Mouse (Mus musculus): ENCODE data around the gene A830005F24Rik. TPM values are rescaled to one million over a fixed set of nuclear protein-coding genes. Genes with fewer than 3 reads are reported as not detected.
"Not testable (repeated sequence)": the region's sequence is repeated elsewhere in the genome, so short reads cannot be mapped to it uniquely, and the experiment has no call there.

Gene A830005F24Rik
- polyA plus RNA-seq (2012; rRNA removed) = 0.80 and 1.5 TPM in 2 replicates

GRCm38 (mm10) chr13:48513003-48513929 is at the start of gene A830005F24Rik, which contains the start of gene Zfp169:
Gene A830005F24Rik, plus strand, starts transcription at chr13:48513570.
Gene Zfp169, minus strand, starts transcription at chr13:48513451.
- peak; percentile 92 for DNase-seq (ENCODE audit: extremely low spot score in 1 of 2, low spot score in 1 of 2)

- peak; percentile 59 to 93 for DNase-seq (ENCODE audit: extremely low spot score in 1 of 2, low spot score in 1 of 2)
Observed at GRCm38 (mm10) chr13:48464170-48464569, 49.2 kb upstream of the A830005F24Rik start.

DNA sequence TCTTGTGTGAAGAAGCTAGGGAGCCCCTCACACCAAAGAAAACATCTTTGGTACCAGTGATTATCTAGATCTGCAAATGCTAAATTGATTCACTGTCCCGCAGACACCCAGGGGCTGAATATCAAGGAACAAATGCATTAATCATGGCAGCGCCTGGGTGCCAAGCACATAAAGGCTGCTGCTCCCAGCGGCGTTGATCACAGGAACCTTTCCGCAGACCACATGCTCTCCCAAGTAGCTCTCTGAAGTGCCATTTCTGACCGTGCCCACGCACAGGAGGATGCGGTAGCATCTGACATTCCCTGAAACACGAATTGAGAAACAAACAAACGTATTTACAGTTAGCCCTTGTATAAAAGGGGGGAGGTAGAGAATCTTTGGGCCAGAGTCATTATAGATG is 47.2 kb upstream of the A830005F24Rik start:
- DNase-seq (ENCODE audit: extremely low spot score in 1 of 2, low spot score in 1 of 2) = no peak

- no peak for DNase-seq (ENCODE audit: extremely low spot score in 1 of 2, low spot score in 1 of 2)
Observed at GRCm38 (mm10) chr13:48468656-48469180, 44.7 kb upstream of the A830005F24Rik start.

DNA sequence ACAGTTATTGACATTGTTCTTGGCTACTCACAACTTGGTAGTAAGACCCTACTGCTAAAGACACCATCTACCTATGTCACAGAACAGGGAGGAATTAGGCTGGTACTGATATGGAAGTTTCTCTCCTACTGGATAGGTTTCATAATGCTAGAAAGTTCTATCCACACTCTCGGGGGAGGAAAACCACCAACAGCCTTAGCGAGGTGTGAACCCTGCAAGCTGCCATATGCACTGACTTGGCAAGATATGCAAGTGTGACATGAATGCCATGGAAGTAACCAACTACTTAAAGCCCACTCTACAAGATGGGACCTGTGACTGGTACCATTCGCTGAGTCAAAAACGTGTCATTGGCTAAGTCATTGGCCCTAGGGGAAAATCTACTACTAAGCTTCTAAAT is 29.8 kb upstream of the A830005F24Rik start:
- DNase-seq (ENCODE audit: extremely low spot score in 1 of 2, low spot score in 1 of 2) = peak in 1 of 2 experiments; percentile 45

DNA sequence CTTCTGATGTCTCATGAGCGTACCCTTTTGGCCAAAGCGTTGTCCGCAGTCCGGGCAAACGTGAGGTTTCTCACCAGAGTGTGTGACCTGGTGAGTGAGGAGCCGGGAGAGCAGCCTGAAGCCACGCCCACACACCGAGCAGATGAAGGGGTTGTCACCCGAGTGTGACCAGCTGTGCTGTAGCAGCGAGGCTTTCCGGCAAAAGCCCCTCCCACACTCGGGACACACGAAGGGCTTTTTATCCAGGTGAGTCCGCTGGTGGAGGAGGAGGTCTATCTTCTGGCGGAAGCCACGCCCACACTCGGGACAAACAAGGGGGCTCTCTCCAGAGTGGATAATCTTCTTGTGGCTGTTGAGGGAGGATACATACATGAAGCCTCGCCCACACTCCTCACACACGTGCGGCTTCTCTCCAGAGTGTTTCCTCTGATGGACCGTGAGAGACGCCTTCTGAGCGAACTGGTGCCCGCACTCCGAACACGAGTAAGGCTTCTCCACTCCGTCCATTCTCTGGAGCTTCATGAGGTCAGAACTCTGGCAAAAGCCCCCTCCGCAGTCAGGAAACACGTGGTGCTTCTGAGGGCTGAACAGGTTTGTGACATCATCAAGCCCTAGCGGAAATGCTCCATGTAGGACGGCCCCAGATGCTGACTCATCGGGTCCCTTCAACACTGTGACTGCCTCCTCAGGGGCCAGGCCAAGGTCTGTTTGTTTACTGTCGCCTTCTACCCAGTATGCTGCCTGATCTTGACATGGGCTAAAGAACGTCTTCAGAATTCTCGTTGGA is 22.8 kb upstream of the A830005F24Rik start:
- no peak for DNase-seq (ENCODE audit: extremely low spot score in 1 of 2, low spot score in 1 of 2)

DNA sequence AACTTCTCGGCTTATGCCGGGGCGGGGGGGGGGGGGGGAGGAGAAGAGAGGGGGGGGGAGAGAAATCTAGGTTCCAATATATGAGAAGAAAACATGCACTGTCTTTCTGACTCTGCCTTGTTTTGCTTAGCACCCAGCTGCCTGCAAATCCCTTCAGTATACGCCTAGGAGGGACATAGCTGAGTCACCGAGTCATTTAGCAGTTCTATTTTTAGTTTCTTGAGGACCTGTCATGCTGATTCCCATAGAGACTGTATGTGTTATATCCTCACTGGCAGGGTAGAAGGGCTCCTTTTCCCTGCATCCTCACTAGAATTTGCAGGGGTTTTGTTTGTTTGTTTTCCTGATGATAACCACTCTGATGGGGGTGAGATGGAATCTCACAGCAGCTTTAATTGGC is 20.2 kb upstream of the A830005F24Rik start:
- DNase-seq (ENCODE audit: extremely low spot score in 1 of 2, low spot score in 1 of 2) = peak in 1 of 2 experiments; percentile 60

DNA sequence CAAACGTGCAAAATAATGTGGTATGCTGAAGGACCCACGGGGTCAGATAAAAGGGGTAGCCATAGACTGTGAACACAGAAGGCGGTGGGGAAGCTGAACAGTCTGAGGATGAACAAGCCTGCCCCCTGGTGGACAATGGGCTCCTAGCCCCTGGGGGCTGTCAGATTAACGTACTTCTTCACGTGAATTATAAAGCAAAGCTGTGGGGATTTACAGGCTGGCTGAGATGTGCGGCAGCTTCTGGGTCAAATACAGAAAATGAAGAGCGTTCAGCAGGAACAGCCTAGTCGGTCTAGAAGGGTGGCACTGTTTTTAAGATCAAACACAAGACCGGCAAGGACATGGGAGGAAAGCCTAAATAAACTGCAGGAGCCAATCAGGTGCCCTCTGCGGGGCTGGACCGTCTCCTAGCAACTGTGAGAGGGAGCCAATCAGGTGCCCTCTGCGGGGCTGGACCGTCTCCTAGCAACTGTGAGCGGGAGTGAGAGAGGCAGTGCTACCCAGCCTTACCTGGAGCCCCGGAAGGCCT is 15.6 kb upstream of the A830005F24Rik start:
- peak; percentile 63 to 86 for DNase-seq (ENCODE audit: extremely low spot score in 1 of 2, low spot score in 1 of 2)

DNA sequence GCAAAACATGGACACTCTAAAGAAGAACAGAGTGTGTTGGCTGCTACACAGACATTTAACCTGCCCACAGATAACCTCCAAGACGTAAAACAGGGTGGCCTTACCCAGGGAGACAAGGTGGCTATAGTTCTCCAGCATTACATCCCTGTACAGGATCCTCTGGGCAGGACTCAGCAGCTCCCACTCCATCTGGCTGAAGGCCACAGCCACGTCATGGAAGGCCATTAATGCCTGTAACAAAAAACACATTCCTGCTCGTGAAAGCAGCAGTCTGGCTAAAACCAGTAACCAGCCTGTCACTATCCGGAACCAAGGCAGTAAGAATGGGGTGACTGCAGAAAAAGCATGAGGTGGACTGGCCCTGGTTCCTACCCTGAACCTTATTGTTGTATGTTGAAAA is 14.7 kb upstream of the A830005F24Rik start:
- no peak for DNase-seq (ENCODE audit: extremely low spot score in 1 of 2, low spot score in 1 of 2)

- DNase-seq (ENCODE audit: extremely low spot score in 1 of 2, low spot score in 1 of 2) = no peak
Observed at GRCm38 (mm10) chr13:48502422-48502821, 10.9 kb upstream of the A830005F24Rik start.

DNA sequence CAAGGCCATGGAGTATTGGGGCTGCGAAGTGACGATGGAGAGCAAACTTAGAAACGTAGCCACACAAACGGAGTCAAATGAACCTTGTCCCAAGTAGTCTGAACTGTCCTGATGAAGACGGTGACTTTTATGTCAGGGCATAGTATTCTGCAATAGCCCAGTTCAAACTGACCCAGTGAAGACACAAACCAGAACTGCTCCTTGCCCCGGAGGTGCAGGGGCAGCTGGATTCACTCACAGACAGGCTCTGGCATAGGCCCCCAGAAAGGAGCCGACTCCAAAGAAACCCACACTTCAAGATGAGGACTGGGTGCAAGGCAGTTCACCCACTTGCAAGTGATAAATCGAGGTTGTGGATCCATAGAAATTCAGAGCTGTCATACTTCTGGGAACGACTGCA is 4.7 kb upstream of the A830005F24Rik start:
- no peak for DNase-seq (ENCODE audit: extremely low spot score in 1 of 2, low spot score in 1 of 2)

GRCm38 (mm10) chr13:48515861-48516260 is 2.5 kb downstream of the A830005F24Rik start:
- DNase-seq (ENCODE audit: extremely low spot score in 1 of 2, low spot score in 1 of 2) = no peak

- DNase-seq (ENCODE audit: extremely low spot score in 1 of 2, low spot score in 1 of 2) = not testable (repeated sequence)
Observed at GRCm38 (mm10) chr13:48519122-48519521, 5.8 kb downstream of the A830005F24Rik start.

DNA sequence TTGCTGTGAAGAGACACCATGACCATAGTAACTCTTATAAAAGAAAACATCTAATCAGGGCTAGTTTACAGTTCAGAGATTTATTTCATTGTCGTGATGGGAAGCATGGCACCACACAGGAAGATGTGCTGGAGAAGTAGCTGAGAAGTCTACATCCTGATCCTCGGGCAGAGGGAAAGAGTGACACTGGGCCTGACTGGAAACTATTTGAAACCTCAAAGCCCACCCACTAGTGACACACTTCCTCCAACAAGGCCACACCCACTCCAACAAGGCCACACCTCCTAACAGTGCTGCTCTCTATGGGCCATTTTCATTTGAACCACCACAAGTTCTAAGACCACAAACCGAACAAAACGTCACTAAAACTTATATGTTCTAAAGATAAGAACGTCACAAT is 12.4 kb downstream of the A830005F24Rik start:
- no peak for DNase-seq (ENCODE audit: extremely low spot score in 1 of 2, low spot score in 1 of 2)

DNA sequence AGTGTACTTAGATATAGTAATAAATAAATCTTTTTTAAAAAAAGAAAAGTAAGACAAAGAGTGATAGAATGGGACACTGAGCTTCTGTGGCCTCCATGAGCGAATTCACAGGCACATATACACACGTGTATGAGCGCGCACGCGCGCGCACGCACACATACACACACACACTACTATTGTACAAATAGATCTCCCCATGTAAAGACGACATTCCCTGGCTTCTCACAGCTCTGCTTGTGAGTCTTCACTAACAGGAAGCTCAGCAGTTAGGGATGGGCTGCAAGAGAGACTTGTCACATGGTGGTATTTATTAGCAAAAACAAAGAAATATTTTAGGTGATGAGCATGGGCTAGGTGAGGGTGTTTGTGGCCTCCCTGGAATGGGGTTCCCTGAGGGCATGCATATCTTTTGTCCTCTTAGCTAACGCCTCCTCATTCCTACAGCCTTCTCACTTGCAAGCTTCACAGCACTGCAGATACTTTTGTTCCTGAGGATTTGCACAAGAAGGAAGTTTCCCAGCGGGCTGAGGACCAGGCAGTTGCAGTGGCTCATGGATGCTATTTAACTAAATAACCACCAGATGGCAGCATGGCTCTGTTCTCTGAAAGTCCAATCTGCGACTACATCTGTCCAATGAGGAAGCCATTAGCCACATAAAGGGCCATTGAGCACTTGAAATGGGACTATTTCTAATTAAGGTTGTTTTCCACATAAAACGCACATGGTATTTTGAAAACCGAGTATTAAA is 14.9 kb downstream of the A830005F24Rik start:
- DNase-seq (ENCODE audit: extremely low spot score in 1 of 2, low spot score in 1 of 2) = peak in 1 of 2 experiments; percentile 91

- DNase-seq (ENCODE audit: extremely low spot score in 1 of 2, low spot score in 1 of 2) = no peak
Observed at GRCm38 (mm10) chr13:48529028-48529427, 15.7 kb downstream of the A830005F24Rik start.

DNA sequence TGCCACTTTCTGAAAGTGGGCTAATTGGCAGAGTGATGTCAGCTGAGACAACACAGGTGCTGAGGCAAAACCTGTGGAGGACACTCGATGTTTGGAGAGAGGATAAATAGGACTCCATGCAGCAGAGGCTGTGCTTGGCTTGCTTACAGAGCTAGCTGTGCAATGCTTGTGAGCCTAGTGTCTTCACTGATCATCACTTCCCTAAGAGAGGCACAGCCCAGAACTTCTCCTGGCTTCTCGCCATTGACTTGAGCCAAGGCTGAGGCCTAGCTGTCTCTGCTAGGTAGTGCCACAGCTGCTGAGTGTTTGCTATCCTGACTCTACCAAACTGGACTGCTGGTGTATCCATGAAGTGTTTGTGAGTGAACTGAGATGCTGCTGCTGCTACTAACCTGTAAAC is 17.3 kb downstream of the A830005F24Rik start:
- DNase-seq (ENCODE audit: extremely low spot score in 1 of 2, low spot score in 1 of 2) = no peak

- DNase-seq (ENCODE audit: extremely low spot score in 1 of 2, low spot score in 1 of 2) = no peak
Observed at GRCm38 (mm10) chr13:48531448-48531847, 18.1 kb downstream of the A830005F24Rik start.

DNA sequence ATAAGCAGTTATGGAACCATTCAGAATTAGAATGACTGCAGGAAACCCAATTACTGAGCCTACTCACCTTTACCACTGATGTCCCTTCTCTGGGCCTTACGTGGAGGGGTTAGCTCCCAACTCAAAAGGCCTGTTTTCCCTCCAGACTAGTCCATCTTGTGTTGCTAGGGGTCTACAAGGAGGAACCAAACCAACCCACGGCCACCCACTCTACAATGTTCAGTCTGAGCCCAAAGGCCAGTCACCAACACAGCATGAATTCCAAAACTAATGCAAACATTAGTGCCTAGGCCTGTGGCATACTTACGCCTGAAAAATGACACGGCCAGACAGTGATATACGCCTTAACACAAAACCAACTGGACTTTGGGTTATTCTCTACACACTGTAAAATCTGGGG is 20.1 kb downstream of the A830005F24Rik start:
- no peak for DNase-seq (ENCODE audit: extremely low spot score in 1 of 2, low spot score in 1 of 2)

DNA sequence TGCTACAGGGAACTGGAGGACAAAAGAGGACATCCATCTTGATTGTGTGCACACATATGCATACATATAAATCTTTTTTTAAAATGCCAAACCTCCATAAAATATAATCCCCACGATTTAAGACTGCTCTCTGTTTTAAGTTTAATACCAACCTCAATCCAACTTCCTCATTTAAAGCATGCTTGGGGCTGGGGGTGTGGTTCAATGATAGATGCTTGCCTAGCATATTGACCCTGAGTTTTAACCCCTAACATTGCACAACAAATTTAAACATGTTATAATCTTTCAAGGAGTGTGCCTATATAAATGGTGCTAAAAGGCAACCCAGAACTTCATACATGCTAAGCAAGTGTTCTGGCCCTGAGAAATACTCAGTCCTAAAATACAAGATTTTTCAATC is 27.1 kb downstream of the A830005F24Rik start:
- no peak for DNase-seq (ENCODE audit: extremely low spot score in 1 of 2, low spot score in 1 of 2)

All from frontal cortex, adult 2 months (tissue).